Mouse (Mus musculus) MEL (cell line): ENCODE results near the gene Wdr81. TPM values are rescaled to one million over a fixed set of nuclear protein-coding genes. Genes with fewer than 3 reads are reported as not detected.

ENCODE experiments used
- DNase-seq: peaks from one replicate; pipeline ENCODE4 v3.0.0; 2011; ENCODE audit warnings: low read depth, low spot score
- H3K27ac ChIP-seq: 2 replicates; pipeline ENCODE4 v1.5.1; 2012; ENCODE audit warnings: low read depth, mild to moderate bottlenecking, control low read depth, low read length, moderate library complexity; ENCODE audit not compliant: control insufficient read depth
- H3K27me3 ChIP-seq, 2 experiments: fragments of 150-350 bp in 1 of 2; sonication (generic) in 1 of 2; 2 replicates each; pipeline ENCODE4 v1.6.1; 2012; ENCODE audit warnings: low read length in 2 of 2, mild to moderate bottlenecking in 2 of 2, improper control_type of control experiment in 1 of 2, moderate library complexity in 1 of 2; ENCODE audit not compliant: insufficient read depth in 2 of 2, control insufficient read depth in 1 of 2
- H3K36me3 ChIP-seq, 2 experiments: 2 replicates each; pipeline ENCODE4 v1.6.1; 2012 to 2014; ENCODE audit warnings: low read length in 2 of 2, improper control_type of control experiment in 1 of 2, inconsistent platforms in 1 of 2, mild to moderate bottlenecking in 1 of 2; ENCODE audit not compliant: insufficient read depth in 2 of 2, control insufficient read depth in 1 of 2
- H3K4me1 ChIP-seq, 2 experiments: fragments of 150-350 bp in 1 of 2; sonication (generic) in 1 of 2; 2 replicates each; pipeline ENCODE4 v1.6.1; 2012; ENCODE audit warnings: low read length in 2 of 2, improper control_type of control experiment in 1 of 2, mild to moderate bottlenecking in 1 of 2; ENCODE audit not compliant: insufficient read depth in 2 of 2, control insufficient read depth in 1 of 2
- H3K4me3 ChIP-seq, 2 experiments: fragments of 150-350 bp in 1 of 2; sonication (generic) in 1 of 2; 2 replicates each; pipeline ENCODE4 v1.5.1; 2012; ENCODE audit warnings: low read depth in 2 of 2, low read length in 2 of 2, mild to moderate bottlenecking in 2 of 2, moderate library complexity in 2 of 2, control low read depth in 1 of 2, improper control_type of control experiment in 1 of 2; ENCODE audit not compliant: control insufficient read depth in 1 of 2, insufficient read depth in 1 of 2
- H3K79me2 ChIP-seq: 2 replicates; pipeline ENCODE4 v1.6.1; 2012; ENCODE audit warnings: mild to moderate bottlenecking, low read length, moderate library complexity; ENCODE audit not compliant: control insufficient read depth, poor library complexity, insufficient read depth
- H3K9ac ChIP-seq: 2 replicates; pipeline ENCODE4 v1.6.1; 2012; ENCODE audit warnings: low read depth, mild to moderate bottlenecking, control low read depth, low read length, moderate library complexity; ENCODE audit not compliant: control insufficient read depth, poor library complexity, severe bottlenecking
- H3K9me3 ChIP-seq: fragments of 150-350 bp; sonication (generic); replicated peaks from 2 replicates; pipeline ENCODE4 v1.6.1; 2012; ENCODE audit warnings: mild to moderate bottlenecking, low read length, improper control_type of control experiment, moderate library complexity; ENCODE audit not compliant: insufficient read depth
- BHLHE40 ChIP-seq: IDR thresholded peaks from 2 replicates; pipeline ENCODE4 v1.6.1; 2012; ENCODE audit warnings: low read depth, mild to moderate bottlenecking, inconsistent platforms, low read length, improper control_type of control experiment, borderline replicate concordance
- CHD1 ChIP-seq: IDR thresholded peaks from 2 replicates; pipeline ENCODE4 v1.6.1; 2012; ENCODE audit warnings: low read depth, mild to moderate bottlenecking, inconsistent platforms, low read length, improper control_type of control experiment
- CTCF ChIP-seq, 3 experiments: IDR thresholded peaks in 2 of 3; conservative IDR thresholded peaks in 1 of 3; 2 replicates each; pipeline ENCODE4 v1.5.1; 2011 to 2012; ENCODE audit warnings: low read length in 3 of 3, low read depth in 2 of 3, mild to moderate bottlenecking in 2 of 3, improper control_type of control experiment in 1 of 3, inconsistent platforms in 1 of 3, mixed read lengths in 1 of 3, moderate library complexity in 1 of 3; ENCODE audit not compliant: control insufficient read depth in 1 of 3, insufficient read depth in 1 of 3, poor library complexity in 1 of 3, severe bottlenecking in 1 of 3
- E2F4 ChIP-seq: IDR thresholded peaks from 2 replicates; pipeline ENCODE4 v1.6.1; 2011; ENCODE audit warnings: low read depth, low read length, improper control_type of control experiment, borderline replicate concordance
- ELF1 ChIP-seq: IDR thresholded peaks from 2 replicates; pipeline ENCODE4 v1.6.1; 2014; ENCODE audit warnings: low read depth, mild to moderate bottlenecking, inconsistent platforms, low read length, improper control_type of control experiment, moderate library complexity
- EP300 ChIP-seq, 2 experiments: IDR thresholded peaks; 2 replicates each; pipeline ENCODE4 v1.6.1; 2011; ENCODE audit warnings: improper control_type of control experiment in 2 of 2, low read length in 2 of 2, low read depth in 1 of 2, mild to moderate bottlenecking in 1 of 2
- GATA1 ChIP-seq: IDR thresholded peaks from 2 replicates; pipeline ENCODE4 v1.6.1; 2011; ENCODE audit warnings: low read depth, low read length, improper control_type of control experiment
- MAFK ChIP-seq: IDR thresholded peaks from 2 replicates; pipeline ENCODE4 v1.6.1; 2011; ENCODE audit warnings: low read depth, mild to moderate bottlenecking, low read length, improper control_type of control experiment, borderline replicate concordance
- MAZ ChIP-seq: IDR thresholded peaks from 2 replicates; pipeline ENCODE4 v1.6.1; 2012; ENCODE audit warnings: low read depth, mild to moderate bottlenecking, inconsistent platforms, low read length, improper control_type of control experiment
- MYB ChIP-seq: IDR thresholded peaks from 2 replicates; pipeline ENCODE4 v1.6.1; 2011; ENCODE audit warnings: mild to moderate bottlenecking, low read depth, low read length, improper control_type of control experiment
- NELFE ChIP-seq: IDR thresholded peaks from 2 replicates; pipeline ENCODE4 v1.6.1; 2011; ENCODE audit warnings: low read depth, low read length, improper control_type of control experiment
- NRF1 ChIP-seq: IDR thresholded peaks from 2 replicates; pipeline ENCODE4 v1.6.1; 2014; ENCODE audit warnings: low read depth, mild to moderate bottlenecking, inconsistent platforms, low read length, improper control_type of control experiment, moderate library complexity; ENCODE audit not compliant: poor library complexity, insufficient read depth, severe bottlenecking
- RAD21 ChIP-seq: IDR thresholded peaks from 2 replicates; pipeline ENCODE4 v1.6.1; 2011; ENCODE audit warnings: mild to moderate bottlenecking, low read depth, low read length, improper control_type of control experiment
- RCOR1 ChIP-seq: IDR thresholded peaks from 2 replicates; pipeline ENCODE4 v1.6.1; 2012; ENCODE audit warnings: low read depth, mild to moderate bottlenecking, inconsistent platforms, low read length, improper control_type of control experiment
- SIN3A ChIP-seq: IDR thresholded peaks from 2 replicates; pipeline ENCODE4 v1.6.1; 2012; ENCODE audit warnings: low read length, improper control_type of control experiment, inconsistent platforms
- TAL1 ChIP-seq: IDR thresholded peaks from 2 replicates; pipeline ENCODE4 v1.6.1; 2012; ENCODE audit warnings: mild to moderate bottlenecking, inconsistent platforms, low read length, moderate library complexity, mixed read lengths
- TCF12 ChIP-seq: IDR thresholded peaks from 2 replicates; pipeline ENCODE4 v1.6.1; 2014; ENCODE audit warnings: low read depth, mild to moderate bottlenecking, inconsistent platforms, low read length, improper control_type of control experiment, moderate library complexity
- UBTF ChIP-seq: IDR thresholded peaks from 2 replicates; pipeline ENCODE4 v1.6.1; 2012; ENCODE audit warnings: low read depth, mild to moderate bottlenecking, inconsistent platforms, low read length, improper control_type of control experiment, moderate library complexity, borderline replicate concordance; ENCODE audit not compliant: insufficient read depth
- USF1 ChIP-seq: IDR thresholded peaks from 2 replicates; pipeline ENCODE4 v1.6.1; 2014; ENCODE audit warnings: low read depth, mild to moderate bottlenecking, inconsistent platforms, low read length, improper control_type of control experiment, moderate library complexity
- USF2 ChIP-seq, 2 experiments: IDR thresholded peaks; 2 replicates each; pipeline ENCODE4 v1.6.1; 2011 to 2012; ENCODE audit warnings: improper control_type of control experiment in 2 of 2, low read length in 2 of 2, borderline replicate concordance in 1 of 2, inconsistent platforms in 1 of 2, low read depth in 1 of 2, mild to moderate bottlenecking in 1 of 2; ENCODE audit not compliant: insufficient read depth in 1 of 2
- ZKSCAN1 ChIP-seq: IDR thresholded peaks from 2 replicates; pipeline ENCODE4 v1.6.1; 2012; ENCODE audit warnings: low read depth, mild to moderate bottlenecking, inconsistent platforms, low read length, improper control_type of control experiment, moderate library complexity
- ZMIZ1 ChIP-seq: IDR thresholded peaks from 2 replicates; pipeline ENCODE4 v1.6.1; 2012; ENCODE audit warnings: low read depth, mild to moderate bottlenecking, inconsistent platforms, low read length, improper control_type of control experiment, moderate library complexity
- ZNF384 ChIP-seq: IDR thresholded peaks from 2 replicates; pipeline ENCODE4 v1.6.1; 2012; ENCODE audit warnings: low read depth, mild to moderate bottlenecking, inconsistent platforms, low read length, improper control_type of control experiment
- polyA plus RNA-seq, 2 experiments: library from polyadenylated mRNA; stranded (reverse) in 1 of 2; unstranded in 1 of 2; fragments of >175 nt in 1 of 2; fragments of >200 nt in 1 of 2; gene quantifications; 2 replicates each; pipeline versions ENCODE4 v1.2.1 to v1.2.4; 2012; ENCODE audit warnings: low replicate concordance in 2 of 2, low read depth in 1 of 2; ENCODE audit not compliant: insufficient read length in 2 of 2, insufficient read depth in 1 of 2, missing spikeins in 1 of 2
- total RNA-seq: library from RNA; depleted of rRNA; stranded (reverse); fragments of 300-350 nt; gene quantifications from 2 replicates; pipeline ENCODE4 v1.2.3, GENCODE M21; 2012

Gene Wdr81
- total and polyA plus RNA-seq, 3 experiments, result 7.0 to 13.9 TPM; not detected in 1

DNA sequence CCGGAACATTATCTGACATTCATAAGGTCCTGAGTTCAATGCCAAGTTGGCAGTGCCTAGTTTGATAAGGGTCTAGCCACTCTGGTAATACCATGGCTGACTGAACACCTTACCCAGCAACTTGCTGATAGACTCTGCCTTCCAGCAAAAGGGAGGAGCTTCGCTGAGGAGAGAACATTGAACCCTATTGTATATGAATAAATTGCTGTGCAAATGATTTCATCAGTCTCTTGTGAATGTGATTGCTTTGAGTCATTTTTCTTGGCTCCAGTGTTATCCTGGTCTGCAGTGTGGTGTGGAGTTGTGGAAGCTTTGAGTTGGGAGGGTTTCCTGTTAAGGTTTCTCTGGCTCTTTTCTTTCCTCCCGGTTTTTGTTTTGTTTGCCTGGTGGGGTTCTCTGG, 16.2 kb upstream of the Wdr81 start:
- Histone ChIP-seq H3K4me1 (peaks cover 3 to 20% of the 10 kb centered on the region in 2 experiments), H3K27me3 (no peaks in the 10 kb centered on the region), H3K79me2 (no peaks in the 10 kb centered on the region), H3K9ac (no peak overlapping the region), H3K27ac (no peak overlapping the region), H3K9me3 (no peaks in the 10 kb centered on the region), H3K4me3 (no peak overlapping the region), H3K36me3 (peaks cover 0 to 16% of the 10 kb centered on the region in 2 experiments; a peak in 2 of 4 replicates)
- TF ChIP-seq NELFE (no peak), RCOR1 (no peak), MAFK (no peak), GATA1 (0 out of 2 replicates have a peak, but pooled peaks have one; percentile 16)
- peak; percentile 28 for DNase-seq

DNA sequence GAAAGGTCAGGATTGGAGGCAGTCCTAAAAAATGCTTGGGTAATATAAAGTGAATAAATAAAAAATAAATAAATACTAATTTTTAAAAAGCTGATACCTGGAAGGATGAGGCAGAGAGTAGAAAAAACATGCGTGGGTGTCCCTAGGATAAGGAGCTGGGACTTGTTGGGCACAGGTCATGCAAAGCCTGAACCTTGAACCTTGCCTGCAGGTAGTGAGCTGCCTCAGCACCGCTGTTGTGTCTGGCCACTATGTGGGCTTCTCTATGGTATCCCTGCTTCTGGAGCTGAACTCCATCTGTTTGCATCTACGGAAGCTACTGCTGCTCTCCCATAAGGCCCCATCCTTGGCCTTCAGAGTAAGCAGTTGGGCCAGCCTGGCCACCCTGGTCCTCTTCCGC, 14.7 kb upstream of the Wdr81 start:
- no peak overlapping the region for H3K27ac ChIP-seq
- TF ChIP-seq EP300 (IDR thresholded peaks at IDR 0.05; ENCODE audit: low read depth in 1 of 2, low read length in 2 of 2) (no peak), TAL1 (no peak), UBTF (no peak), ZKSCAN1 (no peak), ZNF384 (no peak), SIN3A (no peak), USF1 (no peak), E2F4 (no peak)
- TF ChIP-seq, all 39 proteins: peak for 0

DNA sequence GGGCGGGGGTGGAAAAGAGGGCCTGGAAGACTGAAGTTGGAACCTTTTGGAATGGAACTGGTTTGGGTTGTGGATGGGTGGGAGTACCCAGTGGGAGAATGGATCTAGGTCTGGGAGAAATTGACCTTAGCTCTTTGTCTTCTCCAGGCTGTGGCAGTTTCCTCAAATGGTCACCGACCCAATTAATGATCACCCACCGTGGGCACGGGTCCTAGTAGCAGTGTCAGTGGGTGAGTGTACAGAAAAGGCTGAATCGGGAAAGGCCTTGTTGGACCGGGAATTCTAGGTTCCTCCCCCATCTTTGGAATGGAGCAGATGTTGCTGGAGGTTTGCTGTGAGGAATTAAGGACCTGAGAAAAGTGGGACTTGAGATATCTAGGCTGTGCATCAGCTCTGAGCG, 13.9 kb upstream of the Wdr81 start:
- no peaks in the 10 kb centered on the region for H3K27me3 ChIP-seq
- no peak overlapping the region for H3K4me3 ChIP-seq
- no peaks in the 10 kb centered on the region for H3K9me3 ChIP-seq
- H3K27ac ChIP-seq, result no peak overlapping the region
- H3K79me2 ChIP-seq, result no peaks in the 10 kb centered on the region
- H3K9ac ChIP-seq, result no peak overlapping the region
- H3K4me1 ChIP-seq, result peaks cover 3 to 24% of the 10 kb centered on the region in 2 experiments
- DNase-seq, result no peak
- H3K36me3 ChIP-seq, result peaks cover 0 to 18% of the 10 kb centered on the region in 2 experiments; a peak in 2 of 4 replicates
- TF ChIP-seq ZKSCAN1 (no peak), CHD1 (no peak), NELFE (no peak), TAL1 (no peak), ZMIZ1 (no peak), TCF12 (no peak), GATA1 (no peak), BHLHE40 (no peak), RAD21 (no peak), UBTF (no peak), E2F4 (no peak), NRF1 (no peak), MAFK (no peak), MAZ (no peak), USF2 (IDR thresholded peaks at IDR 0.05; ENCODE audit: borderline replicate concordance in 1 of 2, insufficient read depth in 1 of 2, low read depth in 1 of 2, low read length in 2 of 2) (no peak), CTCF (IDR thresholded peaks at IDR 0.05 in 2 of 3, conservative IDR thresholded peaks at IDR 0.05 in 1 of 3; ENCODE audit: control insufficient read depth in 1 of 3, insufficient read depth in 1 of 3, low read depth in 2 of 3, low read length in 3 of 3, poor library complexity in 1 of 3, severe bottlenecking in 1 of 3) (no peak), SIN3A (no peak), MYB (no peak), ELF1 (no peak)

More for the DNA sequence above, 14.7 kb upstream of the Wdr81 start:
- H3K4me1 ChIP-seq, result peaks cover 3 to 20% of the 10 kb centered on the region in 2 experiments
- H3K79me2 ChIP-seq, result no peaks in the 10 kb centered on the region
- no peak for DNase-seq
- no peaks in the 10 kb centered on the region for H3K9me3 ChIP-seq
- no peaks in the 10 kb centered on the region for H3K27me3 ChIP-seq
- H3K9ac ChIP-seq, result no peak overlapping the region
- no peak overlapping the region for H3K4me3 ChIP-seq
- peaks cover 0 to 16% of the 10 kb centered on the region in 2 experiments; a peak in 2 of 4 replicates for H3K36me3 ChIP-seq
